Mouse (Mus musculus) small intestine, adult 2 months (tissue): ENCODE measurements at regions not wholly inside any gene's neighbourhood (a gene's known extent, or its start where the extent isn't known, plus 50 kb on each side); places are given as distances from the start of the nearest gene placed in this dataset.

Source experiments
- CTCF ChIP-seq: fragments of 200-500 bp; IDR thresholded peaks from 2 replicates; pipeline ENCODE4 v1.5.1; 2012; ENCODE audit warnings: low read depth, mild to moderate bottlenecking, control low read depth, inconsistent platforms, low read length, moderate library complexity, mixed read lengths; ENCODE audit not compliant: insufficient replicate concordance, insufficient read length; ENCODE audit errors: extremely low read depth
- POLR2A ChIP-seq: fragments of 200-500 bp; IDR thresholded peaks from 2 replicates; pipeline ENCODE4 v1.6.1; 2012; ENCODE audit warnings: low read depth, mild to moderate bottlenecking, control low read depth, inconsistent platforms, low read length, moderate library complexity

GRCm38 (mm10) chr5:64555931-64556330 lies 247.3 kb upstream of the Klf3 start:
- TF ChIP-seq CTCF (no peak), POLR2A (no peak)
